Mouse (Mus musculus): Measurements from ENCODE around the gene Pdyn. TPM values are rescaled to one million over a fixed set of nuclear protein-coding genes. Genes with fewer than 3 reads are reported as not detected.

Gene Pdyn
- polyA plus RNA-seq, 1 experiment from 2014 or later: 9.2 TPM

GRCm38 (mm10) chr2:129671911-129672310 is 27.7 kb downstream of the Pdyn start:
- Histone ChIP-seq H3K4me2 (ENCODE audit: low read length) (no peak overlapping the region), H3K27ac (ENCODE audit: low read length) (no peak overlapping the region), H3K4me3 (replicated peaks; ENCODE audit: low read length) (no peak overlapping the region), H3K27me3 (replicated peaks; ENCODE audit: control insufficient read depth, insufficient read depth, low read length) (no peaks in the 10 kb centered on the region), H3K9ac (replicated peaks; ENCODE audit: low read depth, low read length) (no peak overlapping the region), H3K4me1 (replicated peaks; ENCODE audit: control insufficient read depth, insufficient read depth, low read length) (no peaks in the 10 kb centered on the region), H3K36me3 (ENCODE audit: control insufficient read depth, insufficient read depth) (no peaks in the 10 kb centered on the region), H3K9me3 (ENCODE audit: control insufficient read depth, low read length) (no peaks in the 10 kb centered on the region)
- no peak for ATAC-seq
- WGBS: 82% methylated on average over 4 of the region's 4 CpGs

- Histone ChIP-seq H3K27ac (ENCODE audit: low read length) (no peak overlapping the region), H3K4me1 (replicated peaks; ENCODE audit: control insufficient read depth, insufficient read depth, low read length) (no peaks in the 10 kb centered on the region), H3K4me3 (replicated peaks; ENCODE audit: low read length) (no peak overlapping the region), H3K9ac (replicated peaks; ENCODE audit: low read depth, low read length) (no peak overlapping the region), H3K9me3 (ENCODE audit: control insufficient read depth, low read length) (no peaks in the 10 kb centered on the region), H3K4me2 (ENCODE audit: low read length) (no peak overlapping the region), H3K27me3 (replicated peaks; ENCODE audit: control insufficient read depth, insufficient read depth, low read length) (no peaks in the 10 kb centered on the region), H3K36me3 (ENCODE audit: control insufficient read depth, insufficient read depth) (no peaks in the 10 kb centered on the region)
- WGBS: 61% methylated on average over 4 of the region's 4 CpGs
- no peak for ATAC-seq
Measured at GRCm38 (mm10) chr2:129662484-129662883, 37.2 kb downstream of the Pdyn start.

GRCm38 (mm10) chr2:129660020-129660419 is 39.6 kb downstream of the Pdyn start:
- Histone ChIP-seq H3K27me3 (replicated peaks; ENCODE audit: control insufficient read depth, insufficient read depth, low read length) (no peaks in the 10 kb centered on the region), H3K9ac (replicated peaks; ENCODE audit: low read depth, low read length) (no peak overlapping the region), H3K4me3 (replicated peaks; ENCODE audit: low read length) (no peak overlapping the region), H3K36me3 (ENCODE audit: control insufficient read depth, insufficient read depth) (no peaks in the 10 kb centered on the region), H3K9me3 (ENCODE audit: control insufficient read depth, low read length) (no peaks in the 10 kb centered on the region), H3K27ac (ENCODE audit: low read length) (no peak overlapping the region), H3K4me1 (replicated peaks; ENCODE audit: control insufficient read depth, insufficient read depth, low read length) (no peaks in the 10 kb centered on the region), H3K4me2 (ENCODE audit: low read length) (no peak overlapping the region)
- ATAC-seq: no peak
- WGBS: 66% methylated on average over 6 of the region's 6 CpGs

- Histone ChIP-seq H3K27me3 (replicated peaks; ENCODE audit: control insufficient read depth, insufficient read depth, low read length) (no peaks in the 10 kb centered on the region), H3K4me3 (replicated peaks; ENCODE audit: low read length) (no peak overlapping the region), H3K36me3 (ENCODE audit: control insufficient read depth, insufficient read depth) (no peaks in the 10 kb centered on the region), H3K9me3 (ENCODE audit: control insufficient read depth, low read length) (no peaks in the 10 kb centered on the region), H3K9ac (replicated peaks; ENCODE audit: low read depth, low read length) (no peak overlapping the region), H3K27ac (ENCODE audit: low read length) (no peak overlapping the region), H3K4me2 (ENCODE audit: low read length) (no peak overlapping the region), H3K4me1 (replicated peaks; ENCODE audit: control insufficient read depth, insufficient read depth, low read length) (no peaks in the 10 kb centered on the region)
- ATAC-seq: no peak
- 84% methylated on average over 4 of the region's 4 CpGs for WGBS
Measured at GRCm38 (mm10) chr2:129658796-129659195, 40.8 kb downstream of the Pdyn start.

GRCm38 (mm10) chr2:129655033-129655432 is 44.6 kb downstream of the Pdyn start:
- H3K27ac ChIP-seq (ENCODE audit: low read length): no peak overlapping the region
- no peaks in the 10 kb centered on the region for H3K36me3 ChIP-seq (ENCODE audit: control insufficient read depth, insufficient read depth)
- no peaks in the 10 kb centered on the region for H3K27me3 ChIP-seq (replicated peaks; ENCODE audit: control insufficient read depth, insufficient read depth, low read length)
- WGBS: 89% methylated on average over 4 of the region's 4 CpGs
- no peak overlapping the region for H3K4me3 ChIP-seq (replicated peaks; ENCODE audit: low read length)
- H3K9me3 ChIP-seq (ENCODE audit: control insufficient read depth, low read length): no peaks in the 10 kb centered on the region
- no peak for ATAC-seq
- no peak overlapping the region for H3K9ac ChIP-seq (replicated peaks; ENCODE audit: low read depth, low read length)
- H3K4me1 ChIP-seq (replicated peaks; ENCODE audit: control insufficient read depth, insufficient read depth, low read length): no peaks in the 10 kb centered on the region
- no peak overlapping the region for H3K4me2 ChIP-seq (ENCODE audit: low read length)

GRCm38 (mm10) chr2:129654233-129654950 is 45.3 kb downstream of the Pdyn start:
- H3K36me3 ChIP-seq (ENCODE audit: control insufficient read depth, insufficient read depth): no peaks in the 10 kb centered on the region
- no peak for ATAC-seq
- WGBS: 82% methylated on average over 4 of the region's 4 CpGs

GRCm38 (mm10) chr2:129653632-129654031 is 46.0 kb downstream of the Pdyn start:
- H3K9ac ChIP-seq (replicated peaks; ENCODE audit: low read depth, low read length): no peak overlapping the region
- H3K36me3 ChIP-seq (ENCODE audit: control insufficient read depth, insufficient read depth): no peaks in the 10 kb centered on the region
- no peaks in the 10 kb centered on the region for H3K27me3 ChIP-seq (replicated peaks; ENCODE audit: control insufficient read depth, insufficient read depth, low read length)
- ATAC-seq: no peak
- no peak overlapping the region for H3K27ac ChIP-seq (ENCODE audit: low read length)
- 83% methylated on average over 2 of the region's 2 CpGs for WGBS
- H3K9me3 ChIP-seq (ENCODE audit: control insufficient read depth, low read length): no peaks in the 10 kb centered on the region
- H3K4me3 ChIP-seq (replicated peaks; ENCODE audit: low read length): no peak overlapping the region
- H3K4me1 ChIP-seq (replicated peaks; ENCODE audit: control insufficient read depth, insufficient read depth, low read length): peaks cover 4% of the 10 kb centered on the region; the same call in 1 of the 2 replicates
- H3K4me2 ChIP-seq (ENCODE audit: low read length): no peak overlapping the region

More at GRCm38 (mm10) chr2:129654233-129654950, 45.3 kb downstream of the Pdyn start:
- Histone ChIP-seq H3K4me3 (replicated peaks; ENCODE audit: low read length) (no peak overlapping the region), H3K27ac (ENCODE audit: low read length) (no peak overlapping the region), H3K27me3 (replicated peaks; ENCODE audit: control insufficient read depth, insufficient read depth, low read length) (no peaks in the 10 kb centered on the region), H3K4me1 (replicated peaks; ENCODE audit: control insufficient read depth, insufficient read depth, low read length) (no peaks in the 10 kb centered on the region), H3K9ac (replicated peaks; ENCODE audit: low read depth, low read length) (no peak overlapping the region), H3K9me3 (ENCODE audit: control insufficient read depth, low read length) (no peaks in the 10 kb centered on the region), H3K4me2 (ENCODE audit: low read length) (no peak overlapping the region)

GRCm38 (mm10) chr2:129652616-129653015 is 47.0 kb downstream of the Pdyn start:
- no peak overlapping the region for H3K27ac ChIP-seq (ENCODE audit: low read length)
- H3K4me1 ChIP-seq (replicated peaks; ENCODE audit: control insufficient read depth, insufficient read depth, low read length): peaks cover 4% of the 10 kb centered on the region; the same call in 1 of the 2 replicates
- H3K4me3 ChIP-seq (replicated peaks; ENCODE audit: low read length): no peak overlapping the region
- ATAC-seq: no peak
- H3K4me2 ChIP-seq (ENCODE audit: low read length): no peak overlapping the region
- WGBS: 66% methylated on average over 4 of the region's 4 CpGs
- no peaks in the 10 kb centered on the region for H3K36me3 ChIP-seq (ENCODE audit: control insufficient read depth, insufficient read depth)
- H3K27me3 ChIP-seq (replicated peaks; ENCODE audit: control insufficient read depth, insufficient read depth, low read length): no peaks in the 10 kb centered on the region
- H3K9ac ChIP-seq (replicated peaks; ENCODE audit: low read depth, low read length): no peak overlapping the region
- H3K9me3 ChIP-seq (ENCODE audit: control insufficient read depth, low read length): no peaks in the 10 kb centered on the region

All from forebrain, embryonic 16.5 days (tissue).